Mouse (Mus musculus) kidney, adult 8-10 months (tissue): Measurements from ENCODE around the gene Tubb2b.
A peak's percentile ranks its signal among the peaks of the same experiment; 100 is the strongest.
"Not testable (repeated sequence)": the region's sequence is repeated elsewhere in the genome, so short reads cannot be mapped to it uniquely, and the experiment has no call there.

Experiments
- DNase-seq, 2 experiments: peaks; one replicate each; pipeline ENCODE4 v3.0.0; 2022

Gene Tubb2b

GRCm38 (mm10) chr13:34105364-34105763 lies 24.9 kb downstream of the Tubb2b start:
- no peak for DNase-seq

DNA sequence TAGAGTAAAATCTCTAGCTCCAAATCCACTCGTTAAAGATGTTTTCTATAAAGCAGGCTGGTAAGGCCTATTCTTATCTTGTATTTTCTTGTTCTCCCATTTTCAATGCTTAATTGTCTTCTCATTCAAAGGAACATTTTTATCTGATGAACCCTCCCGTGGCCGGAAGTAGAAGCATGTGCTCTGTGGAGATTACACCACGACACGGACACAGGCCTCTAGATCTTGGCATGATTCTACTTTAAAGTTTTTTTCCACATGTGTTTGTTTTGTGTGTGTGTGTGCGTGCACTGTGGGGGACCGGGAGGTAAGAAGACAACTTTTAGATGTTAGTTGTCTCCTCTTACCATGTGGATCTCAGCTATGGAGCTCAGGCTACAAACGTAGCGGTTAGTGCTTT lies 28.4 kb downstream of the Tubb2b start:
- no peak for DNase-seq

DNA sequence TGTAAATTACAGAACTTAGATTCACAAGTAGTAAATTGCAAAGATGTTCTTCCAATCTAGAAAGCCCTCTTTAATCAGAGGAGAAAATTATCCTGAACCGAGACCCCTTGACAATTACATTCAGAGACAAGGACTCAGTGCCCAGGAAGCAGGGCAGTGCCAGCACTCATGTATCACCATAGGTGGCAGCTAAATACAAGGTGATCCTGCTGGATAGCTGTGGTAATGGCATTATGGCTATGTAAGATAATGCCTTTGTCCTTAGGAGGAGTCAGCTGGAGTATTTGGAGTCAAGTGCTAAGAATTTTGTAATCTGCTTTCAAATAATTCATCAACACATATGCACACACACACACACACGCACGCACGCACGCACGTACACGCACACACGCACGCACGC lies 29.0 kb downstream of the Tubb2b start:
- no peak for DNase-seq

GRCm38 (mm10) chr13:34100733-34101132 lies 29.5 kb downstream of the Tubb2b start:
- no peak for DNase-seq

DNA sequence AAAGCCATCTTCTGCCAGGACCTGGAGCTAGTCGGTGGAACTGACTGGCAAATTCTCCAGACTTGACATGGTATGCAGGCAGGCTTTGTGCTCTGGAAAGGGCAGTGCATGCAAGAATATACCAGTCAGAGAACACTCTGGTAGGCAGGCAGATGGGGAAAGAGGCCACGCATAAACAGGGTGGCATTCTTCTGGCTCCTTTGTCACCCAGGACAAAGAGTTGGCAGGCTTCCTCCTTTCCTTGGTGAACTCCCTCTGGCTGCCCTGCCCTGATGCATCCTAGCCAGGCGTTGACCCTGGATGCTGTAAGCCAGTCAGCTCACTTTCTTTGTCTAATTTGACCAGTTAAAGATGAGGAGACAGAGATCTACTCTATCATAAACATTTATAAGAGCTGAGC lies 33.2 kb downstream of the Tubb2b start:
- DNase-seq, result no peak

- peak in 1 of 2 experiments; percentile 37 for DNase-seq
Observed at GRCm38 (mm10) chr13:34096455-34096854, 33.8 kb downstream of the Tubb2b start.

GRCm38 (mm10) chr13:34095542-34096435 lies 34.5 kb downstream of the Tubb2b start:
- no peak for DNase-seq

DNA sequence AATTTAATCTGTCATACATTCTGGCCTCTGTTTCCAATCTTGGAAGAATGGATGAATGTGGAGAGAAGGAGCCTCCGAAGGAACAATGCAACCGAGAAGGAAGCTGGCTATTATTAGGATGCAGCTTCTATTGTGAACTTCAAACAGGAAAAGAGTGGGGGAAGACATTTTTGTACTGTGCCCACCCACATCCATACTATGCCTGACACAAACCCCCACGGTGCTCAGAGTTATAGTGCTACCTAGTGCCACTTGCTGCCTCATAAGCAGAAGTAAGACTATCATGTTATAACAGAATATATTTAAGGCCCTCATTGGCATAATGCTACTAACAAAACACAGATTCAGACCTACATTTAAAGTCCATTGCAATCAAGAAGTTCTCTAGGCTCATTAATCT lies 40.9 kb downstream of the Tubb2b start:
- DNase-seq, result no peak

DNA sequence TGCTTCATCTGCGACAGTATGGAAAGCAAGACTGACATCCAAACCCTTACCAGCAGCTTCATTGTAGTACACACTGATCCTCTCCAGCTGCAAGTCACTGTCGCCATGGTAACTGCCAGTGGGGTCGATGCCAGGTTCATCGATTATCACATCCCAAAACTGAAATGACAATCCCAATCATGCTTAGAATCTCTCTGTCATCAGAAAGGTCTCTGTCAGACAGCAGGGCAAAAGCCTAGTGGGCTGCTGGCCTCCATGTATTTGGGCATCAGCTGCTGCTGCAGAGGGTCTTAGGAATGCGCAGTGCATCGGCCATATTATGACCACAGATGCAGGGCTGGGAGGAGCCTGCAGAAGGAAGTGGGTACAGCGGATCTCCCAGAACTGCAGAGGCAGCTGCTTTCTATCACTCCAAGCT lies 41.4 kb downstream of the Tubb2b start:
- no peak for DNase-seq

DNA sequence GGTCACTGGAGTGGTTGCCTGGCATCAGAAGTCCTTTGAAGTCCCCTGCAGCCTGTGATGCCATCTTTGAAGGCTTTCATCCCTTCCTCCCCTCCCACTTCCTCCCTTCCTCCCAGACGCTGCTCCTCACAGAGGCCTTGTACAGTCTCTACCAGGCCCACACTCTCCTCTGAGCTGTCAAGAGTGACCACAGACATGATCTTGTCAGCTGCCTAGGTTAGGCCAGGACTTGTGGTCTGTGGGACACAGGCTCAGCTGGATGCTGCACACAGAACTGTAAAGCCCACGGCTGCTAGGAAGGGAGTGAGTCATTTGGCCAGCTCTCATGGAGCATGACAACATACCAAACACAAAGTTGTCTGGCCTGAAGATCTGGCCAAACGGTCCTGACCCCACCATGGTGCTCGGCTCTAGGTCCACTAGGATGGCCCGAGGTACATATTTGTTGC lies 42.0 kb downstream of the Tubb2b start:
- DNase-seq, result not testable (repeated sequence)

DNA sequence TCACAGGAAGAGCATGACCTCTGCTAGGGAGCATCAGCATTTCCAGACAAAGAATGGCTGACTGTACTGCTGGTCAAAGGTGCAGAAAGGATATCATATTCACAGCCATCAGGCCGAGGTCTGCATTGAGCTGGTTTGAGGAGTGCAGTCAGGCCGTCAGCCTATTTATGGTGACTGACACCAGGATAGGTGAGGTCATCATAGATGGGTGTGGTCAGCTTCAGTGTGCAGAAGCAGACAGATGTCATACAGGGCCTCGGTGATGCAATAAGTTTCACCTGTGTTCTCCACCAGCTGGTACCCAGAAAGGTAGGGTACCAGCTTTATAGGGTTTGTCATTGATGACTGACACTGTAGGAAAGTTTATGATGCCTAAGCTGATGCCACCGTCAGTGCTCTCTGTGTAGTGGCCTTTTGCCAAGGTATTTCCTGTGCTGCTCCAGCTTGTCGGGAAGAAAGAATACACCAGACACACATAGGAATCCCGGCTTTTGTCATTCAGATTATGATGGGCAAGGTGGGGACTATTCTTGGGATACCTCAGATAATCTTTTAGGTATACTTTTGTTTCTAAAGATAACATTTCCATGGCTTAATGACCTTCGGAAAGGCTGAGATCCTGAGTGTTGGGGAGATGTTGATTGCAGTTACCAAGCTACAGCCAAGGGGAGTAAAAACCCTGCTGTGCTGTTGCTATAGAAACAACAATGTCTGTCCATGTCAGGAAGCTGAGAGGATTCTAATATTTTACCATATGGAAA lies 43.0 kb downstream of the Tubb2b start:
- DNase-seq, result no peak

- DNase-seq, result peak; percentile 46 to 56
Observed at GRCm38 (mm10) chr13:34084026-34084750, 46.1 kb downstream of the Tubb2b start.

- no peak for DNase-seq
Observed at GRCm38 (mm10) chr13:34081926-34082325, 48.3 kb downstream of the Tubb2b start.

GRCm38 (mm10) chr13:34079801-34080200 lies 50.5 kb downstream of the Tubb2b start:
- no peak for DNase-seq

DNA sequence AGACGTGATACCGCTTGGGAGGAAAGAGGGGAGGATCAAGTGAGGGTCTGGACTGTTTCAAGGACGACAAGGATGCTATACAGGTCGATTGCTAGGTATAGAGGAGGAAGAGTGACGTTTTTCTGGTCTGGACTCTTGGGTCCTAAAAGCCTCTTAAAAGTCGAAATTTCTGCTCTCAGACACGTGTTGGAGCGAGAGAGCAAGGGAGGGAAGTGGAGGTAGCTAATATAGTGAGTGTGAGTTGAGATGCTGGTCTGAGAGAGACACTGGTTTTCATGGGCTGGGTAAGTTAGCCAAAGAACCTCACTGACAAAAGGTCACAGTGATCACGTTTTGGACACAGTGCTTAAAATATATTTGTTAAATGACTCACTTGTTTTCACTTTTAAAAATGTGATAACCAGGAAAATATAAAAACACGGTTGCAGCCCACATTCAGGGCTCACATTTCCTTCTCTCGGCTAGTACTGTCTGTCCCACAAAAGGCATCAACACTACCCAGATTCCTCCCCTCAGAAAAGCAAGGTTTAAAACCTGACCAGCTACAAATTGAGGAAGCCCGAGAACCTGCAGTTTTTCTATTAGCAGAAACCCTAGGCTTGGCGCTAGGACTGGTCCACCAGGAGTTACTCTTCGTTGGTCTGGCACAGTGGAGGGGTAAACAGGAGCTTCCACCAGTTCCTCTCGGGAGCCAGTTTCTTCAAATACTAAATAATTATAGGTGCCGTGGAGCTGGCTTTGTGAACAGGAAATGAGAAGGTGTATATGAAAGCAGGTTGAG lies 51.6 kb downstream of the Tubb2b start:
- no peak for DNase-seq

GRCm38 (mm10) chr13:34077492-34078271 lies 52.6 kb downstream of the Tubb2b start, which contains the start of gene Tubb2a:
Tubb2a (minus strand) TSS chr13:34078007.
- peak; percentile 86 to 89 for DNase-seq
